Comparison of ENCODE assay signal across 8 mouse cellular contexts in genomic region chr11:115603476-115604303, GRCm38 (mm10). TPM values are rescaled to one million over a fixed set of nuclear protein-coding genes. Genes with fewer than 3 reads are reported as not detected.
DNase-seq lines count a peak whose midpoint lies in the region; ATAC-seq lines count a peak whose summit lies in the region.

Gene Mrps7, plus strand, starts transcription at chr11:115603925.
Gene Gga3, minus strand, starts transcription at chr11:115604051.

- peak within 1 kb of the TSS; percentile 88 for H3K27ac ChIP-seq in hindbrain, embryonic 12.5 days

- peaks cover 48% of the 10 kb centered on the region for H3K36me3 ChIP-seq in hindbrain, embryonic 12.5 days

- peaks cover 27% of the 10 kb centered on the region for H3K4me1 ChIP-seq in hindbrain, embryonic 12.5 days

- no peaks in the 10 kb centered on the region for H3K9me3 ChIP-seq in hindbrain, embryonic 12.5 days (replicated peaks)

- H3K4me2 ChIP-seq in hindbrain, embryonic 12.5 days (replicated peaks): peak within 1 kb of the TSS; percentile 96

- DNase-seq in Muller cell, postnatal 12 days (ENCODE audit: inconsistent ontology term): peak; percentile 96
- DNase-seq in cerebellum, adult 9-11 months: peak; percentile 89
- DNase-seq in frontal cortex, postnatal 10 days (ENCODE audit: low spot score in 2 of 2): peak; percentile 79 to 90
- peak; percentile 89 to 92 for DNase-seq in layer of hippocampus, postnatal 14 days (ENCODE audit: low spot score in 2 of 2)
- peak; percentile 93 for DNase-seq in lung, postnatal 14 days
- DNase-seq in retina, adult 2 months (ENCODE audit: low read depth, low spot score): peak; percentile 81
- peak; percentile 92 for DNase-seq in thymus, postnatal 36 days

- WGBS in hindbrain, embryonic 12.5 days: under 1% methylated on average over 80 of the region's 93 CpGs

- peak within 1 kb of the TSS; percentile 99 for H3K4me3 ChIP-seq in hindbrain, embryonic 12.5 days

- H3K27me3 ChIP-seq in hindbrain, embryonic 12.5 days: no peaks in the 10 kb centered on the region

- H3K9ac ChIP-seq in hindbrain, embryonic 12.5 days: peak within 1 kb of the TSS; percentile 98

- peak; percentile 95 for ATAC-seq in hindbrain, embryonic 12.5 days (ENCODE audit: low FRiP score)

RNA-seq across cellular contexts. Expression of gene Mrps7, which starts in this region (rescaled TPM):
- polyA plus RNA-seq in hindbrain, embryonic 12.5 days (2016; fragmentation: Nextera tagmentation; extraction: Ambion mirVana): 86.0 and 86.6 TPM in 2 replicates
- 10 to 100 TPM; 53.1 to 56.4 TPM for total RNA-seq in layer of hippocampus, postnatal 14 days (2021)

RNA-seq across cellular contexts. Expression of gene Gga3, which starts in this region (rescaled TPM):
- polyA plus RNA-seq in hindbrain, embryonic 12.5 days (2016; fragmentation: Nextera tagmentation; extraction: Ambion mirVana): 30.3 and 33.7 TPM in 2 replicates
- total RNA-seq in layer of hippocampus, postnatal 14 days (2021): 10 to 100 TPM; 57.0 to 69.8 TPM

Comparison
In these comparisons a context has a peak if more than half of its experiments do, and no peak if none do; other contexts are left out.
1. Peak in every context shown above with its lines: DNase-seq, ATAC-seq, H3K4me3 ChIP-seq and H3K27ac ChIP-seq.